Mouse (Mus musculus) liver, embryonic 13.5 days (tissue): Measurements from ENCODE around the gene Cyth3. TPM values are rescaled to one million over a fixed set of nuclear protein-coding genes. Genes with fewer than 3 reads are reported as not detected.

Experiments used
- polyA plus RNA-seq: library from polyadenylated mRNA; unstranded; fragments of >200 nt; fragmentation: Nextera tagmentation; extraction: Ambion mirVana; gene quantifications from 2 replicates; pipeline ENCODE4 v1.2.1, GENCODE M21; 2015

Gene Cyth3
- polyA plus RNA-seq, 1 experiment from 2014 or later: 35.0 TPM

Other genes with a start within 250 kb of the Cyth3 start
- 155 and 176 TPM in 2 replicates for gene Kdelr2, start 218.6 kb upstream of the Cyth3 start, polyA plus RNA-seq
- gene Daglb, start 157.9 kb upstream of the Cyth3 start, polyA plus RNA-seq: 8.8 and 9.2 TPM in 2 replicates
- gene Rac1, start 94.4 kb upstream of the Cyth3 start, polyA plus RNA-seq: 178 and 188 TPM in 2 replicates
- gene Usp42, start 109.8 kb downstream of the Cyth3 start, polyA plus RNA-seq: 4.4 and 5.2 TPM in 2 replicates
- gene Eif2ak1, start 195.3 kb downstream of the Cyth3 start, polyA plus RNA-seq: 104 and 118 TPM in 2 replicates